In genomic region chr16:98081550-98081888, GRCm38 (mm10) we compare ENCODE assay signal across 7 mouse cellular contexts. TPM values are rescaled to one million over a fixed set of nuclear protein-coding genes. Genes with fewer than 3 reads are reported as not detected.
A peak's percentile ranks its signal among the peaks of the same experiment; 100 is the strongest.
DNase-seq lines count a peak whose midpoint lies in the region; ATAC-seq and TF ChIP-seq lines count a peak whose summit lies in the region.
"Not testable (repeated sequence)": the region's sequence is repeated elsewhere in the genome, so short reads cannot be mapped to it uniquely, and the experiment has no call there.

No protein-coding gene starts in this region.

- H3K4me1 ChIP-seq in embryonic facial prominence, embryonic 12.5 days; hindbrain, embryonic 16.5 days (ENCODE audit: control insufficient read depth, insufficient read depth, low read depth, low read length); limb, embryonic 13.5 days: not testable (repeated sequence)
- peaks cover 18% of the 10 kb centered on the region for H3K4me1 ChIP-seq in neural tube, embryonic 13.5 days (replicated peaks)

- ATAC-seq in Patski, result peak; percentile 2
- 0 out of 2 replicates have a peak, but pooled peaks have one; percentile 6 for ATAC-seq in embryonic facial prominence, embryonic 12.5 days (ENCODE audit: insufficient number of reproducible peaks, insufficient read depth, low FRiP score, low TSS enrichment)
- not testable (repeated sequence) for ATAC-seq in hindbrain, embryonic 16.5 days
- ATAC-seq in limb, embryonic 13.5 days (ENCODE audit: low FRiP score, low read depth), result peak; percentile 29; the same call in 1 of the 2 replicates
- ATAC-seq in megakaryocyte, adult 5-6 weeks (ENCODE audit: poor library complexity, severe bottlenecking), result peak; percentile 2; the same call in 1 of the 2 replicates
- ATAC-seq in neural tube, embryonic 13.5 days (ENCODE audit: low read depth), result peak; percentile 72

- peak overlapping the region; percentile 83 for H3K27ac ChIP-seq in embryonic facial prominence, embryonic 12.5 days
- peak overlapping the region; percentile 84 for H3K27ac ChIP-seq in gastrocnemius, adult 2 months
- H3K27ac ChIP-seq in hindbrain, embryonic 16.5 days (ENCODE audit: low read depth, low read length), result peak overlapping the region; percentile 59
- peak overlapping the region; percentile 28; the same call in 1 of the 2 replicates for H3K27ac ChIP-seq in limb, embryonic 13.5 days
- H3K27ac ChIP-seq in neural tube, embryonic 13.5 days (replicated peaks), result peak overlapping the region; percentile 62

- not testable (repeated sequence) for H3K36me3 ChIP-seq in embryonic facial prominence, embryonic 12.5 days; hindbrain, embryonic 16.5 days (ENCODE audit: control insufficient read depth, insufficient read depth, low read length); neural tube, embryonic 13.5 days
- H3K36me3 ChIP-seq in limb, embryonic 13.5 days, result peaks cover 16% of the 10 kb centered on the region

- 3% methylated on average over 9 of the region's 9 CpGs for WGBS in embryonic facial prominence, embryonic 12.5 days
- WGBS in hindbrain, embryonic 16.5 days, result under 1% methylated on average over 9 of the region's 9 CpGs
- 1% methylated on average over 9 of the region's 9 CpGs for WGBS in limb, embryonic 13.5 days
- WGBS in neural tube, embryonic 13.5 days, result under 1% methylated on average over 9 of the region's 9 CpGs

- peak overlapping the region; percentile 75 for H3K4me3 ChIP-seq in embryonic facial prominence, embryonic 12.5 days
- H3K4me3 ChIP-seq in gastrocnemius, adult 2 months, result peak overlapping the region; percentile 94
- peak overlapping the region; percentile 72 for H3K4me3 ChIP-seq in hindbrain, embryonic 16.5 days (ENCODE audit: low read length)
- peak overlapping the region; percentile 72 for H3K4me3 ChIP-seq in limb, embryonic 13.5 days
- peak overlapping the region; percentile 63 for H3K4me3 ChIP-seq in neural tube, embryonic 13.5 days

- TF ChIP-seq CTCF in Patski (IDR thresholded peaks at IDR 0.05); gastrocnemius, adult 2 months (IDR thresholded peaks at IDR 0.05): not testable (repeated sequence)

- CTCF ChIA-PET in Patski (lab: Charles Lee), result not testable (repeated sequence)

- H3K4me2 ChIP-seq in embryonic facial prominence, embryonic 12.5 days (replicated peaks), result peak overlapping the region; percentile 55
- H3K4me2 ChIP-seq in hindbrain, embryonic 16.5 days (ENCODE audit: low read length), result peak overlapping the region; percentile 84
- peak overlapping the region; percentile 71 for H3K4me2 ChIP-seq in limb, embryonic 13.5 days (replicated peaks)
- peak overlapping the region; percentile 67 for H3K4me2 ChIP-seq in neural tube, embryonic 13.5 days

- in situ Hi-C loops in Patski (cut with MboI; ENCODE audit: low pct_unique_long_range_greater_than_20kb), result not testable (repeated sequence)

- not testable (repeated sequence) for DNase-seq in Patski (ENCODE audit: low read depth, low spot score); gastrocnemius, adult 2 months

- not testable (repeated sequence) for H3K9me3 ChIP-seq in embryonic facial prominence, embryonic 12.5 days; hindbrain, embryonic 16.5 days (ENCODE audit: control insufficient read depth, low read length); neural tube, embryonic 13.5 days
- H3K9me3 ChIP-seq in limb, embryonic 13.5 days, result peaks cover 28% of the 10 kb centered on the region

- intact Hi-C loops in gastrocnemius, adult 2 months (cut with DNase I), result not testable (repeated sequence)

- peak overlapping the region; percentile 70 for H3K9ac ChIP-seq in embryonic facial prominence, embryonic 12.5 days
- peak overlapping the region; percentile 66 for H3K9ac ChIP-seq in hindbrain, embryonic 16.5 days (ENCODE audit: low read depth, low read length)
- H3K9ac ChIP-seq in limb, embryonic 13.5 days, result peak overlapping the region; percentile 75
- peak overlapping the region; percentile 72 for H3K9ac ChIP-seq in neural tube, embryonic 13.5 days

- H3K27me3 ChIP-seq in Patski; embryonic facial prominence, embryonic 12.5 days; hindbrain, embryonic 16.5 days (replicated peaks; ENCODE audit: control insufficient read depth, insufficient read depth, low read length); limb, embryonic 13.5 days; neural tube, embryonic 13.5 days: not testable (repeated sequence)

- POLR2A ChIA-PET in Patski (lab: Charles Lee), result not testable (repeated sequence)

RNA-seq across cellular contexts. Expression of gene A630089N07Rik, which starts 0.7 kb away (rescaled TPM):
- 10.1 TPM for polyA plus RNA-seq in Patski (2021)
- polyA plus RNA-seq in embryonic facial prominence, embryonic 12.5 days (2016; fragmentation: Nextera tagmentation; extraction: Ambion mirVana), result 29.8 and 31.3 TPM in 2 replicates
- total RNA-seq in gastrocnemius, adult 2 months (2021), result 1 to 10 TPM; 2.8 TPM
- polyA plus RNA-seq in hindbrain, embryonic 16.5 days (2015; fragmentation: Nextera tagmentation; extraction: Ambion mirVana), result 12.8 TPM in 2 replicates
- 22.6 and 26.0 TPM in 2 replicates for polyA plus RNA-seq in limb, embryonic 13.5 days (2015; fragmentation: Nextera tagmentation; extraction: Ambion mirVana)
- 12.4 and 12.8 TPM in 2 replicates for total RNA-seq in megakaryocyte, adult 5-6 weeks (2015)
- 10.3 and 13.7 TPM in 2 replicates for total RNA-seq in megakaryocyte, adult 5-6 weeks (2017)
- polyA plus RNA-seq in neural tube, embryonic 13.5 days (2015; fragmentation: Nextera tagmentation; extraction: Ambion mirVana), result 11.6 and 15.8 TPM in 2 replicates

Comparison
In these comparisons a context has a peak if more than half of its experiments do, and no peak if none do; other contexts are left out.
1. H3K27ac ChIP-seq: peak in every context shown above with its lines; median percentile 84 in gastrocnemius, adult 2 months; 83 in embryonic facial prominence, embryonic 12.5 days; 62 in neural tube, embryonic 13.5 days; 59 in hindbrain, embryonic 16.5 days; 28 in limb, embryonic 13.5 days.